Mouse (Mus musculus) neural tube, embryonic 11.5 days (tissue): ENCODE measurements around the gene Phactr3. TPM values are rescaled to one million over a fixed set of nuclear protein-coding genes. Genes with fewer than 3 reads are reported as not detected.

Experiments
- ATAC-seq: fragments of 200-750 bp; cut with Nextera tagmentation; 2 replicates; pipeline ENCODE4 v1.8.0; 2017; ENCODE audit warnings: moderate number of reproducible peaks, mild to moderate bottlenecking, moderate TSS enrichment, moderate library complexity; ENCODE audit not compliant: insufficient read depth, low FRiP score, low TSS enrichment
- DNase-seq: peaks from one replicate; pipeline ENCODE4 v3.0.0-alpha.2; 2015; ENCODE audit warnings: low spot score
- H3K27ac ChIP-seq: fragments of 300-500 bp; sonication (generic); 2 replicates; pipeline ENCODE4 v1.5.1; 2014; ENCODE audit warnings: low read depth, mild to moderate bottlenecking, low read length
- H3K27me3 ChIP-seq: fragments of 300-500 bp; sonication (generic); 2 replicates; pipeline ENCODE4 v1.6.1; 2014; ENCODE audit warnings: mild to moderate bottlenecking, low read length, mixed read lengths; ENCODE audit not compliant: control insufficient read depth, insufficient read depth
- H3K36me3 ChIP-seq: fragments of 300-500 bp; sonication (generic); 2 replicates; pipeline ENCODE4 v1.6.1; 2014; ENCODE audit warnings: mild to moderate bottlenecking, low read length, moderate library complexity, mixed read lengths; ENCODE audit not compliant: control insufficient read depth, insufficient read depth
- H3K4me1 ChIP-seq: fragments of 300-500 bp; sonication (generic); 2 replicates; pipeline ENCODE4 v1.6.1; 2014; ENCODE audit warnings: low read length, mixed read lengths; ENCODE audit not compliant: control insufficient read depth, insufficient read depth
- H3K4me2 ChIP-seq: fragments of 300-500 bp; sonication (generic); 2 replicates; pipeline ENCODE4 v1.6.1; 2014; ENCODE audit warnings: low read depth, mild to moderate bottlenecking, moderate library complexity
- H3K4me3 ChIP-seq: fragments of 300-500 bp; sonication (generic); 2 replicates; pipeline ENCODE4 v1.5.1; 2014; ENCODE audit warnings: low read depth, low read length
- H3K9ac ChIP-seq: fragments of 300-500 bp; sonication (generic); 2 replicates; pipeline ENCODE4 v1.6.1; 2014; ENCODE audit warnings: mild to moderate bottlenecking, low read length
- H3K9me3 ChIP-seq: fragments of 300-500 bp; sonication (generic); 2 replicates; pipeline ENCODE4 v1.6.1; 2016; ENCODE audit warnings: low read length; ENCODE audit not compliant: control insufficient read depth
- WGBS: fragments of 180-500 bp; shearing (Covaris S2); extraction: QIAGEN DNeasy Blood & Tissue Kit; methylation state at CpG from one replicate; pipeline ENCODE4 v1.1.7; 2014; 5-methylcytosine and 5-hydroxymethylcytosine counted together
- polyA plus RNA-seq: library from polyadenylated mRNA; unstranded; fragments of >200 nt; fragmentation: Nextera tagmentation; extraction: Ambion mirVana; gene quantifications from 2 replicates; pipeline ENCODE4 v1.2.1, GENCODE M21; 2014

Phactr3 gene
- polyA plus RNA-seq, 1 experiment from 2014 or later: 14.7 TPM

DNA sequence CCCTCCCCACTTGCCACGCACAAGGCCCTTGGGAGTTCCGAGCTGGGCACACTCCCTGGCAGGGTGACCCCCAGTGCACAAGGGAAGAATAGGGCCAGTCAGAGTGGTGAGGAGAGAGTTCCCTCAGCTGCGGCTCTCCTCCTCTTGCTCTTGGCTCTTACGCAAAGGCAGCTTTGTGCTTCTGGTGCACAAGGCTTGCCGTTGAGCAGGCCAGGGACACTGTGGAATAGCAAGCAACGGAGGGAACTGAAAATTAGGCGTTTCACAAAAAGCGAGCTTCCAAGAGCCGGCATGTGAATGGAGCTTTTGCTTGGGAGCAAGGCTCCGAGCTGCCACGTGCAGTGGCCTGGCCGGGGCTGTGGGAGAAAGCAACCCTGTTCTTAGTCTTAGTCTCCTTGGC lies 40.2 kb downstream of the Phactr3 start:
- no peaks in the 10 kb centered on the region for H3K36me3 ChIP-seq
- H3K4me2 ChIP-seq: no peak overlapping the region

DNA sequence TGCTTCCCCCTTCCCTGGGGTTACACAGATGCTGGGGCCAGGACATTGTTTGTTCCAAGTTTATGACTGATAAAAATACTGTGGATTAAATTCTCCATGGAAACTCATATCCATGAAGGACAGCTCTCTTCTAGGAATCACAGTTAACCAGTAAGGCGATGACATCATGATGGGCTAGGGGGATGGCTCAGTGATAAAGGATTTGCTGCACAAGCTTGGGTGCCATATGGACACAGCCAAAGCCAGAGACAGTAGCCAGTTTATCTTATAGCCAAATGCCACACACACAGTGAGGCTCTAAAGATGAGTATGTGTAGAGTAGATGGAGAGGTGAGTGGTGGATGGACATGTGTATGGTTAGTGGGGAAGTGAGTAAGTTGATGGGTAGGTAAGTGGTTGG lies 45.2 kb downstream of the Phactr3 start:
- Histone ChIP-seq H3K27ac (no peak overlapping the region), H3K4me3 (no peak overlapping the region), H3K36me3 (no peaks in the 10 kb centered on the region), H3K9me3 (no peaks in the 10 kb centered on the region), H3K27me3 (no peaks in the 10 kb centered on the region), H3K9ac (no peak overlapping the region), H3K4me1 (no peaks in the 10 kb centered on the region), H3K4me2 (no peak overlapping the region)
- no peak for DNase-seq
- 97% methylated on average over 1 of the region's 1 CpGs for WGBS
- no peak for ATAC-seq

More for the DNA sequence above, 40.2 kb downstream of the Phactr3 start:
- no peaks in the 10 kb centered on the region; the same call in 1 of the 2 replicates for H3K4me1 ChIP-seq
- H3K27me3 ChIP-seq: no peaks in the 10 kb centered on the region
- H3K9me3 ChIP-seq: no peaks in the 10 kb centered on the region
- no peak for ATAC-seq
- DNase-seq: no peak
- no peak overlapping the region for H3K9ac ChIP-seq
- no peak overlapping the region for H3K4me3 ChIP-seq
- no peak overlapping the region for H3K27ac ChIP-seq
- WGBS: 88% methylated on average over 12 of the region's 12 CpGs

DNA sequence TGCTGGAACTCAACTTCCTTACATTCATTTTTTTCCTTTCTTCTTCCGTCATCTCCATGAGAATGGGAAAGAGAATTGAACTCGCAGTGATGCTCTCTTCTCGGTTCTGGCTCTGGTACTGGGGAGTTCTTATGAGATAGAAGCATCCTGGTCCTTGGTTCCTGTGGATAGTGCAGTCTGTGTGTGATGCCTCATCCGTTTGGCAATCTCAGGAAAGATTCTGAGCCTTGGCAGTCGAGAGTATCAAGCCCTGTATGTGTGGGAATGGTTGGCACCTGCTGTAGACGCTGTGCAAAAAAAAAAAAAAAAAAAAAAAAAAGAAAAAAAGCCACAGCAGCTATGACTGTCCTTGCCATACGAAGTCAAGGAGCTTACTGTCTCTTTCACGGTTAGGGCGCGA lies 47.2 kb downstream of the Phactr3 start:
- no peak overlapping the region for H3K27ac ChIP-seq
- DNase-seq (no peak), ATAC-seq (no peak)
- H3K9ac ChIP-seq: no peak overlapping the region
- H3K27me3 ChIP-seq: no peaks in the 10 kb centered on the region
- 82% methylated on average over 10 of the region's 10 CpGs for WGBS
- H3K36me3 ChIP-seq: no peaks in the 10 kb centered on the region
- no peak overlapping the region for H3K4me2 ChIP-seq
- H3K9me3 ChIP-seq: no peaks in the 10 kb centered on the region
- no peak overlapping the region for H3K4me3 ChIP-seq
- no peaks in the 10 kb centered on the region; the same call in 1 of the 2 replicates for H3K4me1 ChIP-seq

DNA sequence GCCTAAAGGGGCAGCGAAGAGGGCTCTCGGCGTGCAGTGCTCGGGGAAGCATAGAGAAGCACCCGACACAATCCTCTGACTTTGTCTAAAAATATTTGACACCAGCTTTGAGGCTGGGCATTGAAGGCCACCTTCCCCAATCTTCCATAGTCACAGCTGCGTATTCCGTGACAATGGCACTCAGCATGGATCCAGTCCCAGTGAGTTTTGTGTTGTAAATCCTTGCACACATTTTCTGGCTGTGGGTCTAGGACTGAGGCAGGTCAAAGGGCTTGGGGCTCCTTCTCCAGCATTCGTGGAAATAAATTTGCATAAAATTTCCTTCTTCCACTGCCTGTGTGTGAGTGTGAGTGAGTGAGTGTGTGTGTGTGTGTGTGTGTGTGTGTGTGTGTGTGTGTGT lies 51.2 kb downstream of the Phactr3 start:
- Histone ChIP-seq H3K9ac (no peak overlapping the region), H3K4me2 (no peak overlapping the region), H3K27me3 (no peaks in the 10 kb centered on the region), H3K36me3 (no peaks in the 10 kb centered on the region), H3K9me3 (no peaks in the 10 kb centered on the region), H3K27ac (no peak overlapping the region), H3K4me3 (no peak overlapping the region), H3K4me1 (peaks cover 1% of the 10 kb centered on the region; the same call in 1 of the 2 replicates)
- DNase-seq (no peak), ATAC-seq (peak; percentile 53; the same call in 1 of the 2 replicates)
- 58% methylated on average over 8 of the region's 8 CpGs for WGBS

DNA sequence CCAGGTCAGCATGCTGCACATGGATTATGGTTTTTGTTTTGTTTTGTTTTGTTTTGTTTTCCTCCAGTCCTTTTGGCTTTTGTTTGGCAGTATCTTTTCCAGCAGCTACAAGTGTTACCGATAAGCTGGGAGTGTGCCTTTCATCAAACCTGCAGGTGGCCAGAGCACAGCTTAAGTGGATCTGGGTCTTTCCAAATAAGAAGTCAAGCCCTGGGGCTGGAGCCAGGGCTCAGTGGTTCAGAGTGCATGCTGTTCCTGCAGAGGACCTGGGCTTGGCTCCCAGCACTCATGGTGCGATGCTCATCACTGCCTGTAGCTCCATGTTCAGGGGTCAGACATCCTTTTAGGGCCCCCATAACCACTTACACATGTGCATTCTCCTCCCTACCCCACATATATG lies 55.2 kb downstream of the Phactr3 start:
- Histone ChIP-seq H3K36me3 (no peaks in the 10 kb centered on the region), H3K4me1 (peaks cover 2% of the 10 kb centered on the region; the same call in 1 of the 2 replicates), H3K27ac (no peak overlapping the region), H3K9ac (no peak overlapping the region), H3K9me3 (no peaks in the 10 kb centered on the region), H3K27me3 (no peaks in the 10 kb centered on the region), H3K4me2 (no peak overlapping the region), H3K4me3 (no peak overlapping the region)
- no peak for ATAC-seq
- WGBS: 67% methylated on average over 2 of the region's 2 CpGs
- no peak for DNase-seq

DNA sequence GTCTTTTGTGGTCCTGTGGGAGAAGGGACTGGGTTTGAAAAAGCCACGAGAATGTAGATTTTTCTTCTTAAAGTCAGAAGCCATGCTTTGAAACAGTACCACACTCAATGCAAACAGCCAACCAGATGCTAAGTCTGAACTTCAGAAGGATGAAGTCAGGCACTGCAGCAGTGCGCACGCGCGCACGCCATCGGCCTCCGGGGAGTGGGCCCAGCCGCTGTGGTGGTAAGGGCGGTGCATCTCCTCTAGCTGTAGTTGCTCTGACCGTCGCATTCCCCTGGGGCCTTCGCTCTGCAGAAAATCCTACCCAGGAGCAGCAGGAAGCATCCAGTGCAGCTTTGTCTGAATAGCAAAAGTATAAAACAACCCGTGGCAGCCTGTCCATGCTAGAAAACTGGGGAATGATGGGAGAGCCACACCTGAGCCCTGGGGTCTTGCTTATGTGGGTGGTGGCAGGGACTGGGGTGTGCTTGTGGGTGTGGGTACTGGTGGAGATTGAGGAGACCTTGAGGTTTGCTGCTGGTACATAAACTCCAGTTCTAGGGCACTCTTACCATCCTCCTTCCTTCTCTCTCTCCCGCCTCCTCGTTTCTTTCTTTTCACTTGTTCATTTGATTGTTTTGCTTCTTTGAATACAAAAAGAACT lies 56.6 kb downstream of the Phactr3 start:
- Histone ChIP-seq H3K9ac (no peak overlapping the region), H3K27me3 (no peaks in the 10 kb centered on the region), H3K4me1 (0 out of 2 replicates have a peak, but pooled peaks cover 2% of the 10 kb centered on the region), H3K4me3 (no peak overlapping the region), H3K36me3 (no peaks in the 10 kb centered on the region), H3K9me3 (no peaks in the 10 kb centered on the region), H3K4me2 (no peak overlapping the region), H3K27ac (no peak overlapping the region)
- ATAC-seq (peak; percentile 67), DNase-seq (peak; percentile 69)
- whole genome bisulfite sequencing: 32% methylated on average over 16 of the region's 16 CpGs

DNA sequence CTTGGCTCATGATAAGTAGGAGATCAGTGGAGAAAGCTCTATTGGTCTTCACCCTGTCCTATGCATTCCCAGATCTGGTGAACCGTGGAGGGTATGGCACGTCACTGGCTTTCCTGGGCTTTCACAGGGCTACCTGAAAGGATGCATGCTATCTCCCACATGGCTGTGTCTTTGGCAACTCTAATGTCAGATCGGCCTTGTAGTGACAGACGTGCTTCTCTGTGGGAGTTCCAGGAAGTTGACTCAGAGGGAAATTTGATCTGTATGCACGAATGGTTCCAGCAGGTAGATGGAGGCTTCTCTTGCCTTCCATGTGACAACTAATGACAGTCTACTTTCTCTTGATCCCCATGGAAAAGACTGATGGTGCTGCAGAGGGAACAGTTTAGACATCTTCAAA lies 65.5 kb downstream of the Phactr3 start:
- Histone ChIP-seq H3K4me2 (no peak overlapping the region), H3K9me3 (no peaks in the 10 kb centered on the region), H3K27me3 (no peaks in the 10 kb centered on the region), H3K4me3 (no peak overlapping the region), H3K36me3 (no peaks in the 10 kb centered on the region), H3K9ac (no peak overlapping the region), H3K4me1 (no peaks in the 10 kb centered on the region), H3K27ac (no peak overlapping the region)
- DNase-seq (no peak), ATAC-seq (no peak)
- WGBS: 79% methylated on average over 5 of the region's 5 CpGs

DNA sequence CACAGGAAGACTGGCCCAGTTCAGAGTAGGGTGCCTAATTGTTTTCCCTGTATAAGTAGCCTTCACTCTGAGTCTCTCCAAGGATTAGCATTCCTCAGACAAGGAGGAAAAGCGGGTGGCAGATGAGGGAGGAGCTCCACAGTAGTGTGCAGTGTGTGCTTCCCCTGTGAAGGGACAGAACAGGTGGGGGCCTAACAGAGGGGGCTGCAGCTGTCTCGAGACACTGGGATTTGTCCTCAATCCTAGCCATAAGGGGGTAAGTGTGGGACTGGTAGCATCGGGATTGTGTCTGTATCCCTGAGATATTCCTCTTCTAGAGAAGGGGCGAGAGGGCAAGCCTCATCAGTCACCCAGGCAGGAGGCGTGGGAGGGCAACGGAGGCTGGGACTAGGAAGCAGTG lies 66.1 kb downstream of the Phactr3 start:
- Histone ChIP-seq H3K27me3 (no peaks in the 10 kb centered on the region), H3K36me3 (no peaks in the 10 kb centered on the region), H3K4me3 (no peak overlapping the region), H3K9me3 (no peaks in the 10 kb centered on the region), H3K4me2 (no peak overlapping the region), H3K9ac (no peak overlapping the region), H3K4me1 (no peaks in the 10 kb centered on the region), H3K27ac (no peak overlapping the region)
- DNase-seq (no peak), ATAC-seq (no peak)
- WGBS: 68% methylated on average over 6 of the region's 6 CpGs

DNA sequence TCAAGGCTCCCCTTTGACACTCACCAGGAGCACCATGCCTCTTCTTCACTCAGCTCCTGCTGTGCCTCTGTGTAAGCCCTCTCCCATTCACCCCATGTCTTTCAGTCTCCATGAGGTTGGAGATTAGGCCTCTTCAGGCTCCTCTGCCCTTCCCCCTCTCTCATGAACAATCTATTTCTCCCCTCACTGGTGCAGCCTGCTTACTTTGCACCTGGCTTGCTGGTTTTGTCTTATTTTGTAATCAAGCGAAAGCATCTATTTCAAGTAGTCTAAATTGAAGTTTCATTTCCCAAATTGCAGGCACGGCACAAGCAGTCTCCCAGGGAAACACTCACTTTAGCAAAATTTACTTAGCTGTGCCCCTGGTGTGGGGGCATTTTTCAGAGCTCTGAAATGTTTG lies 70.2 kb downstream of the Phactr3 start:
- H3K9me3 ChIP-seq: no peaks in the 10 kb centered on the region
- H3K27ac ChIP-seq: no peak overlapping the region
- no peak for DNase-seq
- 88% methylated on average over 2 of the region's 2 CpGs for WGBS
- H3K4me1 ChIP-seq: no peaks in the 10 kb centered on the region
- H3K4me3 ChIP-seq: no peak overlapping the region
- no peaks in the 10 kb centered on the region for H3K36me3 ChIP-seq
- H3K9ac ChIP-seq: no peak overlapping the region
- no peaks in the 10 kb centered on the region for H3K27me3 ChIP-seq
- H3K4me2 ChIP-seq: no peak overlapping the region
- ATAC-seq: no peak
